Mouse (Mus musculus): ENCODE results near the gene Ccdc92b. TPM values are rescaled to one million over a fixed set of nuclear protein-coding genes. Genes with fewer than 3 reads are reported as not detected.

The Ccdc92b gene
- total RNA-seq (2023) = not detected

GRCm38 (mm10) chr11:74619201-74619955 is at the start of gene Ccdc92b:
Gene Ccdc92b (plus strand): TSS chr11:74619605.

GRCm38 (mm10) chr11:74610545-74611176 is 8.7 kb upstream of the Ccdc92b start, which contains the start of gene Rap1gap2:
Gene Rap1gap2 (minus strand): TSS chr11:74610915.

GRCm38 (mm10) chr11:74649095-74649646 is 29.8 kb downstream of the Ccdc92b start, which contains the start of gene Cluh:
Gene Cluh (plus strand): TSS chr11:74649495.

Other genes with a start within 250 kb of the Ccdc92b start
- 8.3 TPM for gene Rap1gap2, start 8.7 kb upstream of the Ccdc92b start, total RNA-seq (2023)
- 41.6 TPM for gene Cluh, start 29.9 kb downstream of the Ccdc92b start, total RNA-seq (2023)
- 126 TPM for gene Pafah1b1, start 105.1 kb downstream of the Ccdc92b start, total RNA-seq (2023)
- 43.3 TPM for gene Mettl16, start 151.2 kb downstream of the Ccdc92b start, total RNA-seq (2023)
- 65.3 TPM for gene Mnt, start 211.3 kb downstream of the Ccdc92b start, total RNA-seq (2023)

All from CD8-positive naive resting alpha-beta T cell, adult 57 days (primary cell).